Mouse (Mus musculus): ENCODE measurements at regions not wholly inside any gene's neighbourhood (a gene's known extent, or its start where the extent isn't known, plus 50 kb on each side); places are given as distances from the start of the nearest gene placed in this dataset.

DNA sequence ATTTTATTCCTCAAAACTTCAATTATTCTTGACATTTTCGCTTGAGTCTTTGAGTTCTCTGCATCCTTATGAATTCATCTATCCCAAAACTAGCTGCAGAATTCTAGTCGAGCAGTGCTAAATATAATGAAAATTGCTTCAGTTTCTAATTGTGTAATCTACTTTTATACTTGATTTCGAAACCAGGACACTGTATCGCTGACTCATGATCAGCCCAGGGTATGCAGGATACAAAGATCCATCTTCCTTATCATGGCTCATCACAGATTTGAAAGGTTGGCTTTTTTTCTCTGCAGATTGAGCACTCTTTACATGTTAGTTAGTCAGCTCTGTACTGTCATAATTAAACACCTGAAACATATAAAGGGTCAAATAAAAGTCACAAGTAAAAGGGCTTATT lies 242.1 kb upstream of the Cdyl start:
- TF ChIP-seq CTCF (IDR thresholded peaks at IDR 0.05; ENCODE audit: low read depth) (no peak), EP300 (IDR thresholded peaks at IDR 0.05; ENCODE audit: low read depth) (no peak)

Measured in heart, postnatal 0 days (tissue).